ENCODE assay signal across 9 mouse cellular contexts in genomic region chr11:22982846-22983245, GRCm38 (mm10). TPM values are rescaled to one million over a fixed set of nuclear protein-coding genes. Genes with fewer than 3 reads are reported as not detected.
DNase-seq lines count a peak whose midpoint lies in the region; ATAC-seq and TF ChIP-seq lines count a peak whose summit lies in the region.
"Had no signal": no experiment of that assay in that cellular context is flagged by ENCODE, and none has a peak within 500 bp of the region (broad histone marks: within the 10 kb centered on the region; RNA-seq: fewer than 3 reads in every experiment).

No protein-coding gene starts in this region.

- H3K4me2 ChIP-seq in forebrain, embryonic 11.5 days (ENCODE audit: low read depth, low read length, severe bottlenecking), result no peak overlapping the region
- H3K4me2 ChIP-seq in forebrain, embryonic 16.5 days (ENCODE audit: low read length), result no peak overlapping the region
- peak overlapping the region; percentile 85; the same call in 1 of the 2 replicates for H3K4me2 ChIP-seq in lung, embryonic 14.5 days
- H3K4me2 ChIP-seq in hindbrain, embryonic 16.5 days (ENCODE audit: low read length), result no peak overlapping the region; the same call in 1 of the 2 replicates
- peak overlapping the region; percentile 74 for H3K4me2 ChIP-seq in myocyte (ENCODE audit: low read depth)

- H3K27ac ChIP-seq in forebrain, embryonic 11.5 days (ENCODE audit: low read depth, low read length), result no peak overlapping the region
- no peak overlapping the region for H3K27ac ChIP-seq in forebrain, embryonic 16.5 days (ENCODE audit: low read length)
- H3K27ac ChIP-seq in lung, embryonic 14.5 days (ENCODE audit: low read depth), result no peak overlapping the region
- H3K27ac ChIP-seq in hindbrain, embryonic 16.5 days (ENCODE audit: low read depth, low read length), result peak overlapping the region; percentile 95

- DNase-seq in forebrain, embryonic 11.5 days (ENCODE audit: low spot score), result no peak
- DNase-seq in lung, embryonic 14.5 days, result no peak
- no peak for DNase-seq in lung, postnatal 10 days
- no peak for DNase-seq in cerebellum, postnatal 4 days (ENCODE audit: low spot score in 2 of 2)
- no peak for DNase-seq in urinary bladder, postnatal 36 days (ENCODE audit: low spot score in 2 of 2)

- H3K27me3 ChIP-seq in forebrain, embryonic 11.5 days (ENCODE audit: control insufficient read depth, insufficient read depth, low read length), result no peaks in the 10 kb centered on the region
- no peaks in the 10 kb centered on the region for H3K27me3 ChIP-seq in forebrain, embryonic 16.5 days (replicated peaks; ENCODE audit: control insufficient read depth, insufficient read depth, low read length)
- no peaks in the 10 kb centered on the region for H3K27me3 ChIP-seq in lung, embryonic 14.5 days (ENCODE audit: insufficient read depth, low read length)
- H3K27me3 ChIP-seq in hindbrain, embryonic 16.5 days (replicated peaks; ENCODE audit: control insufficient read depth, insufficient read depth, low read length), result no peaks in the 10 kb centered on the region
- H3K27me3 ChIP-seq in myocyte (ENCODE audit: control insufficient read depth, insufficient read depth, insufficient read length), result no peaks in the 10 kb centered on the region
- H3K27me3 ChIP-seq: stomach, embryonic 15.5 days had no signal

- peak overlapping the region; percentile 67; the same call in 1 of the 2 replicates for H3K4me3 ChIP-seq in forebrain, embryonic 11.5 days (ENCODE audit: low read depth, low read length)
- no peak overlapping the region for H3K4me3 ChIP-seq in forebrain, embryonic 16.5 days (replicated peaks; ENCODE audit: low read length)
- H3K4me3 ChIP-seq in lung, embryonic 14.5 days (ENCODE audit: low read depth, low read length), result no peak overlapping the region
- no peak overlapping the region for H3K4me3 ChIP-seq in hindbrain, embryonic 16.5 days (ENCODE audit: low read length)
- peak overlapping the region; percentile 86 for H3K4me3 ChIP-seq in myocyte

- H3K4me1 ChIP-seq in forebrain, embryonic 11.5 days (replicated peaks; ENCODE audit: control insufficient read depth, insufficient read depth, low read length), result 0 out of 2 replicates have a peak, but pooled peaks cover 2% of the 10 kb centered on the region
- H3K4me1 ChIP-seq in forebrain, embryonic 16.5 days (replicated peaks; ENCODE audit: control insufficient read depth, insufficient read depth, low read length), result peaks cover 9% of the 10 kb centered on the region
- 0 out of 2 replicates have a peak, but pooled peaks cover 5% of the 10 kb centered on the region for H3K4me1 ChIP-seq in lung, embryonic 14.5 days (ENCODE audit: insufficient read depth)
- H3K4me1 ChIP-seq in hindbrain, embryonic 16.5 days (ENCODE audit: control insufficient read depth, insufficient read depth, low read depth, low read length), result peaks cover 22% of the 10 kb centered on the region

- H3K79me2 ChIP-seq in myocyte (ENCODE audit: control insufficient read depth, insufficient read depth), result peaks cover 38% of the 10 kb centered on the region

- ATAC-seq in forebrain, embryonic 11.5 days (replicated peaks; ENCODE audit: low FRiP score), result no peak
- no peak for ATAC-seq in forebrain, embryonic 16.5 days
- ATAC-seq in lung, embryonic 14.5 days (ENCODE audit: insufficient read depth), result no peak
- no peak for ATAC-seq in hindbrain, embryonic 16.5 days

- WGBS in forebrain, embryonic 11.5 days, result 68% methylated on average over 6 of the region's 6 CpGs
- WGBS in forebrain, embryonic 16.5 days, result 65% methylated on average over 6 of the region's 6 CpGs
- WGBS in lung, embryonic 14.5 days, result 71% methylated on average over 6 of the region's 6 CpGs
- WGBS in hindbrain, embryonic 16.5 days, result 74% methylated on average over 6 of the region's 6 CpGs

- H3K36me3 ChIP-seq in forebrain, embryonic 11.5 days (ENCODE audit: control insufficient read depth, insufficient read depth, low read length), result no peaks in the 10 kb centered on the region
- no peaks in the 10 kb centered on the region for H3K36me3 ChIP-seq in forebrain, embryonic 16.5 days (ENCODE audit: control insufficient read depth, insufficient read depth)
- peaks cover 5% of the 10 kb centered on the region; the same call in 1 of the 2 replicates for H3K36me3 ChIP-seq in lung, embryonic 14.5 days (ENCODE audit: insufficient read depth)
- H3K36me3 ChIP-seq in hindbrain, embryonic 16.5 days (ENCODE audit: control insufficient read depth, insufficient read depth, low read length), result no peaks in the 10 kb centered on the region
- no peaks in the 10 kb centered on the region for H3K36me3 ChIP-seq in myocyte (ENCODE audit: control insufficient read depth, insufficient read depth)
- H3K36me3 ChIP-seq: stomach, embryonic 15.5 days had no signal

- no peak for TF ChIP-seq POLR2A in myocyte (IDR thresholded peaks at IDR 0.05; ENCODE audit: insufficient read length, low read depth)

- H3K9me3 ChIP-seq in forebrain, embryonic 11.5 days (ENCODE audit: control insufficient read depth, low read length), result no peaks in the 10 kb centered on the region
- H3K9me3 ChIP-seq in forebrain, embryonic 16.5 days (ENCODE audit: control insufficient read depth, low read length), result no peaks in the 10 kb centered on the region
- H3K9me3 ChIP-seq in lung, embryonic 14.5 days (ENCODE audit: low read depth, low read length), result no peaks in the 10 kb centered on the region
- no peaks in the 10 kb centered on the region for H3K9me3 ChIP-seq in hindbrain, embryonic 16.5 days (ENCODE audit: control insufficient read depth, low read length)
- H3K9me3 ChIP-seq: stomach, embryonic 15.5 days had no signal

- H3K9ac ChIP-seq in forebrain, embryonic 11.5 days (ENCODE audit: low read length), result no peak overlapping the region
- H3K9ac ChIP-seq in forebrain, embryonic 16.5 days (replicated peaks; ENCODE audit: low read depth, low read length), result no peak overlapping the region
- H3K9ac ChIP-seq in lung, embryonic 14.5 days, result no peak overlapping the region
- no peak overlapping the region for H3K9ac ChIP-seq in hindbrain, embryonic 16.5 days (ENCODE audit: low read depth, low read length)

- no peak for TF ChIP-seq CTCF in lung, embryonic 14.5 days (IDR thresholded peaks at IDR 0.05; ENCODE audit: low read depth)

- H3ac ChIP-seq in myocyte (ENCODE audit: control insufficient read depth, insufficient read length), result no peak overlapping the region

TF ChIP-seq in myocyte, 11 proteins besides CTCF, POLR2A, EP300 and RAD21:
- TF ChIP-seq MYOG (IDR thresholded peaks at IDR 0.05; ENCODE audit: control insufficient read depth in 1 of 3, insufficient read depth in 1 of 3, insufficient read length in 2 of 3, low read depth in 2 of 3), result no peak
- no peak for TF ChIP-seq CEBPB (IDR thresholded peaks at IDR 0.05; ENCODE audit: insufficient read depth, poor library complexity, severe bottlenecking)

RNA-seq across cellular contexts. Expression of gene Commd1, which starts 0.7 kb away (rescaled TPM):
- 375 and 399 TPM in 2 replicates for polyA plus RNA-seq in forebrain, embryonic 11.5 days (2014; fragmentation: Nextera tagmentation; extraction: Ambion mirVana)
- polyA plus RNA-seq in forebrain, embryonic 16.5 days (2015; fragmentation: Nextera tagmentation; extraction: Ambion mirVana), result 225 and 234 TPM in 2 replicates
- polyA plus RNA-seq in lung, embryonic 14.5 days (2014; fragmentation: Nextera tagmentation; extraction: Ambion mirVana), result 409 and 422 TPM in 2 replicates
- polyA plus RNA-seq in hindbrain, embryonic 16.5 days (2015; fragmentation: Nextera tagmentation; extraction: Ambion mirVana), result 236 and 237 TPM in 2 replicates
- 174 TPM for polyA plus RNA-seq in myocyte (2012; fragmentation: generic; extraction: Trizol)

RNA-seq across cellular contexts. Expression of gene Gm28048, which starts 1.0 kb away (rescaled TPM):
- polyA plus RNA-seq in forebrain, embryonic 11.5 days (2014; fragmentation: Nextera tagmentation; extraction: Ambion mirVana), result 5.8 and 6.4 TPM in 2 replicates
- 3.0 and 6.0 TPM in 2 replicates for polyA plus RNA-seq in forebrain, embryonic 16.5 days (2015; fragmentation: Nextera tagmentation; extraction: Ambion mirVana)
- polyA plus RNA-seq in lung, embryonic 14.5 days (2014; fragmentation: Nextera tagmentation; extraction: Ambion mirVana), result 15.3 and 16.6 TPM in 2 replicates
- polyA plus RNA-seq in hindbrain, embryonic 16.5 days (2015; fragmentation: Nextera tagmentation; extraction: Ambion mirVana), result 5.4 TPM in 2 replicates
- polyA plus RNA-seq in myocyte (2012; fragmentation: generic; extraction: Trizol), result 1.9 TPM

RNA-seq across cellular contexts. Expression of gene Cct4, which starts 7.5 kb away (rescaled TPM):
- polyA plus RNA-seq in forebrain, embryonic 11.5 days (2014; fragmentation: Nextera tagmentation; extraction: Ambion mirVana), result 411 and 432 TPM in 2 replicates
- 335 and 378 TPM in 2 replicates for polyA plus RNA-seq in forebrain, embryonic 16.5 days (2015; fragmentation: Nextera tagmentation; extraction: Ambion mirVana)
- 302 and 320 TPM in 2 replicates for polyA plus RNA-seq in lung, embryonic 14.5 days (2014; fragmentation: Nextera tagmentation; extraction: Ambion mirVana)
- 263 and 273 TPM in 2 replicates for polyA plus RNA-seq in hindbrain, embryonic 16.5 days (2015; fragmentation: Nextera tagmentation; extraction: Ambion mirVana)
- polyA plus RNA-seq in myocyte (2012; fragmentation: generic; extraction: Trizol), result 187 TPM

RNA-seq across cellular contexts. Expression of gene Zrsr1, which starts 11.0 kb away (rescaled TPM):
- polyA plus RNA-seq in forebrain, embryonic 11.5 days (2014; fragmentation: Nextera tagmentation; extraction: Ambion mirVana), result 3.7 and 4.7 TPM in 2 replicates
- polyA plus RNA-seq in forebrain, embryonic 16.5 days (2015; fragmentation: Nextera tagmentation; extraction: Ambion mirVana), result 6.1 and 6.6 TPM in 2 replicates
- polyA plus RNA-seq in lung, embryonic 14.5 days (2014; fragmentation: Nextera tagmentation; extraction: Ambion mirVana), result 2.8 and 3.3 TPM in 2 replicates
- polyA plus RNA-seq in hindbrain, embryonic 16.5 days (2015; fragmentation: Nextera tagmentation; extraction: Ambion mirVana), result 7.8 and 9.7 TPM in 2 replicates
- 5.6 TPM for polyA plus RNA-seq in myocyte (2012; fragmentation: generic; extraction: Trizol)

RNA-seq across cellular contexts. Expression of gene Fam161a, which starts 24.5 kb away (rescaled TPM):
- polyA plus RNA-seq in forebrain, embryonic 11.5 days (2014; fragmentation: Nextera tagmentation; extraction: Ambion mirVana), result 3.4 TPM in 2 replicates
- 3.6 and 3.9 TPM in 2 replicates for polyA plus RNA-seq in forebrain, embryonic 16.5 days (2015; fragmentation: Nextera tagmentation; extraction: Ambion mirVana)
- polyA plus RNA-seq in lung, embryonic 14.5 days (2014; fragmentation: Nextera tagmentation; extraction: Ambion mirVana), result 3.8 and 4.0 TPM in 2 replicates
- polyA plus RNA-seq in hindbrain, embryonic 16.5 days (2015; fragmentation: Nextera tagmentation; extraction: Ambion mirVana), result 4.6 and 5.7 TPM in 2 replicates
- 0.77 TPM for polyA plus RNA-seq in myocyte (2012; fragmentation: generic; extraction: Trizol)

Comparison
In these comparisons a context has a peak if more than half of its experiments do, and no peak if none do; other contexts are left out.
1. H3K4me3 ChIP-seq: peak in forebrain, embryonic 11.5 days (single experiment) and myocyte (single experiment); none in forebrain, embryonic 16.5 days (single experiment), lung, embryonic 14.5 days (single experiment) and hindbrain, embryonic 16.5 days (single experiment).
2. H3K4me2 ChIP-seq: peak in lung, embryonic 14.5 days (single experiment) and myocyte (single experiment); none in forebrain, embryonic 11.5 days (single experiment), forebrain, embryonic 16.5 days (single experiment) and hindbrain, embryonic 16.5 days (single experiment).